Mouse (Mus musculus) CD4-positive, CD25-positive, alpha-beta regulatory T cell, adult 4 months (primary cell): ENCODE data around the gene Atxn1. TPM values are rescaled to one million over a fixed set of nuclear protein-coding genes. Genes with fewer than 3 reads are reported as not detected.
A peak's percentile ranks its signal among the peaks of the same experiment; 100 is the strongest.

Source experiments
- ATAC-seq: one replicate; pipeline ENCODE4 v1.8.0; 2017
- polyA plus RNA-seq, 2 experiments: library from polyadenylated mRNA; unstranded; fragments of 100-300 nt; shearing (Covaris generic); gene quantifications; one replicate each; pipeline ENCODE4 v1.2.1; 2017

Atxn1 gene
- polyA plus RNA-seq, 2 experiments from 2014 or later: 26.0 to 31.6 TPM

GRCm38 (mm10) chr13:45962776-45963175 is 2.0 kb downstream of the Atxn1 start:
- ATAC-seq: no peak

DNA sequence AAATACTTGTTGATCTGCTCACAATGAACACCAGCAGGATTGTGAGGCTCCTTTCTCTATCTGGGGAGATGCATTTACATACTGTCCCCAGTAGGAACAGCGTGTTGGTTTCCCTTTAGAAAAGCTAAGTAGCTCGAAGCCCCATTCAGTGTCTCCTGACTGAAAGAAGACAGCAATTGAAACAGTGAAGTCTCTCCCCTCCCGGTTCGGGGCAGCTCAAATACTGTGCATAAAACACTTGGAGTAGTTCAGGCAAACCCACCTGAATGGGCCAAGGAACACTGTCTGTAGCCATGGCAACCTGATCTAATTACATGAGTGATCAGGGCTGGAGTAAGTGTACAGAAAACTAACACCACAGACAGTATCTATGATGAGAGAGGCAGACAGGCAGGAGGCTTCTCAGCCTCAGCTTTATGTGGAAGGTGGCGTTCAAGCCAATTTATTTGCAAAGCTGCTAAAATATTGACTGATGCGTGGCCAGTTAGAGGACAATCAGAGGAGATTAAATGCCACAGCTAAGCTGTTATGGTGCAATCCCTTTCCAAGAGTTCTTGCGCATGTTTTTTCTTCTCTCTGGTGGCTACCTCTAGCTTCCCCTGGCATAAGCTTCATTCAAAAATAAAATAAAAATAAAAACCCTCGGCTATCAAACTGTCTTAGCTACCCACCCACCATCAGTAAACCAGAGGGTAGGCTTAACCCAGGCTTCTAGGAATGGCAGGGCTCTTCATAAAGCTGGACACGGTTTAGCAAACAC is 2.8 kb downstream of the Atxn1 start:
- no peak for ATAC-seq

DNA sequence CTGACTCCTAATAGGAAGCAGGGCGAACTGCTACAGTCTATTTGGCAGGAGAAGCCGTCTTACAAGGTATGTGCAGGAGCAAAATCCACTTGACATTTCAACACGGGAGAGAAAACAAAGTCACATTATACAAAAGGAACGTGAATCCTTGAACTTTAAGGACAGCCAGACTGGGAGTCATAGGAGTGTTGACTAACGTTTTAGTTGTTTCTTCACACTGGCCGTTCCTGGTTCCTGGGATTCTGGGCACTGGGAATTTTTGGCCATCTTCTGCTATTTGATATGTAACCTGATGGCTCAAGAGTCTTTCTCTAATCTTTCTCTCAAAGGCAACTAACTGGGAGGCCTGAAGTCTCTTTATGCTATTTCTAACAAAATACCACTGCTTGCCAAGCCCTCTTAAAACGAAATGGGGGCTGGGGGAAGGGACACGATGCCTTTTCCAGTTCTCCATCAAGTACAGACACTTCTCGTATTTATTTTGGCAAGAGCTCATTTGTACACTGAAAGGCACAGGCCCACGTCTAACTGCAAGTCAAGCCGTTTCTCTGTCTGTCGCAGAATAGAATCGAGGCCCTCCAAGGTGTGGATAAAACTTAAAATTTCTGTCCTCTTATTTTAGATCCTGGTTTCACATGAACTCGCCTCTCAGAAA is 4.4 kb downstream of the Atxn1 start:
- no peak for ATAC-seq

DNA sequence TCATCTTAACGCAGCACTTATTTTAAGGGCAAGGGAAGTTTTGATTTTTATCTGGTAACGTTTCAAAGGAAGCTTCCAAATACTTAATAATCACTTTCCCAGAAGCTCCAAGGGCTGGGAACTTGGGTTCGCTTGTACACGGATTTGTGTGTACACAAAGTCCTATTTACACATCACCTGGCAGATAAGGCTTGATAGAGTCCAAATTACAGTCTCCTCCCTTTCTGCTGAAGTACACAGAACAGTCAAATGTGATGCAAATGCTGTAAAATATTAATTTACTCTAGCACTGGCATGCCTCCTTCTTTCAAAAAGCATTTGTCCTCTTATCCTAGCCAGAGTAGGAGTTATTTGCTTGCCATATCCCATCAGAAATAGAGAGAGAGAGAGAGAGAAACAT is 6.5 kb downstream of the Atxn1 start:
- no peak for ATAC-seq

GRCm38 (mm10) chr13:45957629-45958028 is 7.2 kb downstream of the Atxn1 start:
- no peak for ATAC-seq

- no peak for ATAC-seq
Measured at GRCm38 (mm10) chr13:45956287-45956686, 8.5 kb downstream of the Atxn1 start.

GRCm38 (mm10) chr13:45955370-45956055 is 9.3 kb downstream of the Atxn1 start:
- no peak for ATAC-seq

GRCm38 (mm10) chr13:45953098-45953497 is 11.7 kb downstream of the Atxn1 start:
- ATAC-seq: no peak

DNA sequence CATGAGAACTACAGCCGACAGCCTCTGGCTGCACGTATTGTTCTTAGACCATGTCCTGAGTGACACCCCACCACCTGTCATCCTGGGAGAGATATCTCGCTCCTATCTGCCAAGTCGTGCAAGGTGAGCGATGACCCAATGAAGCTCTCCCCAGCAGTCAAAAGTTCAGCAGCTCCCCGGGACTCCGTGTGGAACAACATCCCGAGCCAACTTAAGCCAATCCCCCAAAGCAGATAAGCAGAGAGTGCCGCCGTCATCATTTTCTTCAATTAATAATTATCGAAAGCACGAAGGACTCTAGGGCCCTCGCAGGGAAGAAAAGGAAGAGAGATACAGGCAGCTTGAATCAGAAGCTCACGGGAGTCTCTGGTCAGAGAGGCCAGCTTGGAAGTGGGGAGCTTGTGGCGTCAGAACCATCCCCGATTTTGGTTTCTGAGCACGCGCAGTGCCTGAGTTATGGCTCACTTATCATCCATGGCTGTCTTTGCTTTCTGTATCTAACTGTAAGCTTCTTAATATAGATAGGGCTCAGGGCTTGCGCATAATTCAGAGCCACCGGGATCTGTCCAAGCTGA is 13.7 kb downstream of the Atxn1 start:
- ATAC-seq: no peak

DNA sequence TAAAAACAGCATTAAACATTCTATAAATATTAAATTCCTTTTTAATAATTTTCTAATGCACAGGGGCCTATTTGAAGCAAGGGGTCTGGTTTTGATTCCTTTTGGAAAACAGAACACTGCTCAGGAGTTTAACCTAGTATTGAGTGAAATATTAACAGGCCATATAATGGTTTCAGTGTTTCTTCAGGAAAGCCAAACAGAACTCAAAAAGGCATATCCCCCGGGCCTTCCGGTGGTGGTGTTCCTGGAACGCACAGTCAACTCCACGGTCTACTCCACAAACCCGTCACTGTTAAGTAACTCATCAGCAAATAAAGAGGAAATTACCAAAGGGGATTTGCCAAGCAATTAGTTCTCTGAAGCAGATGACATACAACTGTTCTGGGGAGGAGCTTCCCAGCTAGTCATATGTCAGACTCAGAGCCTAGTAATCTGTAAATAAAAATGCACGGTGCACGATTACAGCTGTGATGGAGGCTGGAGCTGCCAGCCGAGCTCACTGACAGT is 14.4 kb downstream of the Atxn1 start:
- ATAC-seq: no peak

DNA sequence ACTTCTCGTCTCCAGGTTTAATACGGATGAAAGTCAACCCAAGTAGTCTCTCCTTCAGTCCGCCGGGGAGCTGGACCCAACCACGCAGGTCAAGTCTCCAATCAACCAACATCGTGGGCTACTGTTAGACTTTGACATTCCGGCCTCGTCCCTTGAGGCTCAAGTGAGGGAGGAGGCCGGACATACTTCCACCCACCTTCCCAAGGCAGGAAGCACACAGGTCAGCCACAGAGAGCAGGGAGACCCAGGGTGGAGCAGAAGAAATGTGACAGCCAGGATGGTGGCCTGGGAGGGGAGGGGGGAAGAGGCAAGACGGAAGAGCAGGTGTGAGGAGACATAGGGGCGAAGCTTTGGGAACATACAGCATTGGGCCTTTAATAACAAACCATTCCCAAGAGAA is 18.7 kb downstream of the Atxn1 start:
- ATAC-seq: no peak

DNA sequence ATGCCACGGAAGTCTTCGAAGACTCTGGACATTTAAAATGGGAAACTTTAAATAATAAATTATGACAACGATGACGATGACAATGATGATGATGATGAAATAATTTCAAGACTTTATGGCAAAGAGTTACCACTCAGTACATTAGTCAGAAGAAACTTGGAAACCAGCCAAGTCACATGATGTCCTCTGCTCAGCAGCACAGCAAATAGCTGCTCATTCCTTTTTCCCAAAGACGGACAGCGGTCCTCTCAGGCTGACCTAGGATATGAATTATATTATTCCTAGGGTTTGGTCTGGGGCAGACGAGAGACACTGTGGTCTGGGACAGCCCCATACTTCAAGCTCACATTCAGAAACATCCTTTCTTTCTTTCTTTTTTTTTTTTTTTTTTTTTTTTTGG is 22.5 kb downstream of the Atxn1 start:
- no peak for ATAC-seq

- ATAC-seq: no peak
Measured at GRCm38 (mm10) chr13:45940714-45941113, 24.1 kb downstream of the Atxn1 start.

GRCm38 (mm10) chr13:45939561-45939960 is 25.2 kb downstream of the Atxn1 start:
- ATAC-seq: no peak

- ATAC-seq: no peak
Measured at GRCm38 (mm10) chr13:45938083-45938482, 26.7 kb downstream of the Atxn1 start.

DNA sequence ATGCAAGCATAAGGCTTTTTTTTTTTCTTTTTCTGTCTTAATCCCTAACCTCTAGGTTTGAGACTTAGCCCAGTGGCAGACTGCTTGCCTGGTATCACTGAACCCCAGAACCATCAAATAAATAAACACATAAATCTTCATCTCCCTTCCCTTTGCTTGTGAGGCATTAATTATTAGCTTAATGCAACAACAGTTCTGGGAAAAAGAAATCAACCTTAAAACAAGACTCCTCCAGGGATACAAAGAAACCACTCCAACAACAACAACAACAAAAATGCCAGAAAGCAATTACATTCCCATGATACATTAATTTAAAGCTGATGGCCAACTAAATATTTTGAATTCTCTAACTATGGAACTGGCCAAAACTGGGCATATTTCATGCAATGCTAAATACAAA is 28.0 kb downstream of the Atxn1 start:
- ATAC-seq: no peak

DNA sequence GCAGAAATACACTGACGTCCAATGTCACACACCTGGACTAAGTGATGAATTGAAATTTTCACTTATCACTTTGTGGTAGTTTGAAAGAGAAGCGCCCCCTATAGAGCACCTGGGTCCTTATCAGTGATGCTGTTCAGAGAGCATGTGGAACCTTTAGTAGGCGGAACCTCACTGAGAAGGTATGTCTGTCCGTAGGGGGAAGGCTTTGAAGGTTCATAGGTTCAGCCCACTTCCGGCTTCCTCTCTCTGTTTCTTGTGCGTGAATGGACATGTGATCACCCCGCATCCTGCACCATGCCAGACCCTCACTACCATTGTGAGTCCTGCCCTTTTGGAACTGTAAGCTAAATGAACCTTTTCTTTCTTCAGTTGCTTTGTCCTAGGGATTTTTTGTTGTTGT is 29.0 kb downstream of the Atxn1 start:
- ATAC-seq: peak; percentile 95

DNA sequence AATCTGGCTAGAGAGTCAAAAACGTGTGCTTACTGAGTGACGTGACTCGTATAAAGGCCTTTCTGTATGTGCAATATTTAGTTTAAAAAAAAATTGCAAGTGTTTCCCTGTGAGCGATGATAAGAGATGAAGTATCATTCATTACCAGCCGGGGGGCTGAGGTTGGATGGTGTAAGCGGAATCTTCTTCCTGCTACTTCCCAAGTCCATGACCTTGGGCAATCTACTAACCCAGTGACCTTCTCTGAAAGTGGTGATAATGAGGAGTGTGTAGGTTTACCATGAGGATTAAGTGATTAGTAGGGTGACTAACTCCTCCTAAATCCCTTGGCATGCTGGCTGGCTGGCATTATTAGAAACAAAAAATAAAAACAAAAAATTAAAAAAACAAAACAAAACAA is 30.0 kb downstream of the Atxn1 start:
- ATAC-seq: no peak

DNA sequence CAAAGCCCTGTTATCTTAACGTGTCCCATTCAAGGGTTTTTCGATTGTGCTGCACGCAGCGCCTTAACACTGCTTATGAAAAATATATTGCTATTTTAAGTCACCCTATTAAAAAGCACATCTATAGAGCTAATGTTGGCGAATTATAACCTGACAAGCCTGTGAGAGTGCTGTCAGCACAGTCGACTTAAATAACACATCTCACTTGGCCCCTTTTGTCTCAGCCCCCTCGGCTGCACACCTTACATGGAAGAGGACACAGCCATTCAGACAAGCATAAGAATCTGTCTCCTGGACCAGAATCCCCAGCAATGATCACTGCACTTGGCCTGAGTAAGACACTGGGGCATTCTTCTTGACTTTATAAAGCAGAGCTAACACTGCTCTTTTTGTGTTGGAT is 30.7 kb downstream of the Atxn1 start:
- no peak for ATAC-seq

DNA sequence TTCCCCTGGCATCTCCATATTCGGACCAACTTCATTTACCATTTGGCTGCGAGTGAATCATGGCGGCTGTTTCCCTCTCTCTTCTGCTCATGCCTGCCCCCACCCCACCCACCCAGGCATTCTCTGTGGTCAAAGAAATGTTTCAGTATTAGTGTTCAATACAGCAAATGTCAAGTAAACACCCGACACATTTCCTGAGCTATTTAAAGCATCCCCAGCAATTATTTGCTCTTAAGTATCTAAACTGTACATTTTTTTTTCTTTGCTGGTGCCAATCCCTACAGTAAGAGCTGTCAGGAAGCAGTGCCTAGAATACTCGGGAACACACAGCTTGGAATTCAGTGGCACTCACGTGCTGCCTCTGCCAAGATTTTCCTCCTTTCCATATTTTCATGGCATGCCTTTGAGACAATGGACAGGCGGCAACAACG is 32.3 kb downstream of the Atxn1 start:
- ATAC-seq: peak; percentile 40

- ATAC-seq: no peak
Measured at GRCm38 (mm10) chr13:45931891-45932290, 32.9 kb downstream of the Atxn1 start.

DNA sequence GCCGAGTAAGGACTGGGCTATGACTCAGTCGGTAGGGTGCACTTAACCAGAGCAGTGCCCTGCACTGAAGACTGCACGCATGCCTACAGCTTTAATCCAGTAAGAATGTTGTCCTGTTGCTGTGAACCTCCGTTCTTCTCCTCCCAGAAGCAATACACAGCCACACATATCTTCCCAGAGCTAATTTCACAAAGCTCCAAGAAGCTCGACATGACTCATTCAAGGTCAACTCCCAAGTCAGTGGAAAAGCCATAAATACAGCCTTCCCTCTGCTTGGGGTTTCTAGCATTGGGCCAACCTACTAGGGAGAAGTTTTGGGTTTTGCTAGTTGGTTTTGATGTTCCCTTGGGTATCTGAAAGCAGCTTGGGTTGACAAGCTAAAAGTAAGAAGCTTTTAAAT is 33.6 kb downstream of the Atxn1 start:
- ATAC-seq: no peak

DNA sequence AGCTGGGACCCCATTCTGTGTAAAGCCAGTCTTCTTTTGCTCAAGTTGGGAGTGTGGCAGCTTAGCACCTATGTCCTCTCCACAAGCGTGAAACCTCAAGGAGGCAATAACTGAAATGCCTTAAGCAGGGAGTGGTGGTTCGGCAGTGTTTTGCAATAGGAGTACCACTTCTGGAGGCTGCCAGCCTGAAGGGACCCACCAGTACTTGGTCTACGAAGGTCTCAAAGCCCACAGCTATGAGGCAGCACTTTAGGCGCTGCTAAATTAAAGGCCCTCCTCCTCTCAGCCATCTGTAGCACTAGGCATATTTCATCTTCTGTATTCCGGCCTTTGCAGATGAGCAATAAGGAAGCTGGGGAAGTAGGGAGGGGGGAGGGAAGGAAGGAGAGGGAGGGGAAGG is 35.1 kb downstream of the Atxn1 start:
- ATAC-seq: no peak
